Mouse (Mus musculus) liver, postnatal 0 days (tissue): ENCODE measurements around the gene Mnt.

ENCODE experiments used
- CTCF ChIP-seq: sonication (generic); IDR thresholded peaks from 2 replicates; pipeline ENCODE4 v1.5.1; 2016; ENCODE audit warnings: antibody characterized with exemption, low read depth
- EP300 ChIP-seq: IDR thresholded peaks from 2 replicates; pipeline ENCODE4 v1.6.1; 2016; ENCODE audit warnings: antibody characterized with exemption, low read depth, mild to moderate bottlenecking

DNA sequence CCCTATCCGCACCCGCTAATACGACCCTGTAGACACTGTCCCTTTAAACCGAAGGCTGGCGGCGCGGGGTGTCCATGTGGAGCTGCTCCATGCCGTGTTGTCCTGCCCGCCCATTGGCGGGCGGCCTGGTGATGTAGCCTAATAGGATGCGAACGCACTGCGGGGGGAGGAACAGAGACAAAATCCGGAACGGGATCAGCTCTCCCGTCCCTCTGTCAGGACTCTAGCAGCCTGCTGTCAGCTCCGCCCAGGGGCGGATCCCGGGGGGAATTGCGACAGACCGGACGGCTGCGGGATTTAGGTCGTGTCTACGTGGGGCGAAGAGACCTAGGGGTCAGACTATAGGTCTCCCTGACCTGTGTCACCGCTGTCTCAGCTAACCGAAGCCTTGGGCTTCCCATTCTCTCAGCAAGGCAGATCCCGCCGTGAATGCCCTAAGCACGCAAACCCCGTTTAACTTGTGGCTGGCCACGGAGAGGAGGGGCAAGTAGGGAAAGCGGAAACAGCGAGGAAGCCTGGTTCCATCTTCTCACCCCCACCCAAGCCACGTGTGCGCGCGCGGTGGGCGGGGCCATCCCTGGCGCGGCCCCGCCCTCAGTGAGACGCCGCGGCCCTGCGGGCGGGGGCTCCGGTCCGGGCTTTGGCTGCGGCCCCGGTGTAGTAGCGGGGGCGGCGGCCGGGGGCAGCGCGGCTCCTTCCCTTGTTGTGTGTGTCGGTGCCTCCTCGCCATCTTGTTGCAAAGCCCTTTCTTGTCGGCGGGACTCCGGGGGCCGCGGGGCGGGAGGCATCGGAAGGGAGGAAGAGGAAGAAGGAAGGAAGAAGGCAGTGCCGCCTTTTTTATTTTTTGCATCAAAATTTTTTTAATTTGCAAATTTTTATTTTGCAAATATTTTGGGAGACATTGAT, at the start of gene Mnt:
- TF ChIP-seq CTCF: no peak
- peak; percentile 40; the same call in 1 of the 2 replicates for TF ChIP-seq EP300
